Mouse (Mus musculus): ENCODE data around the gene Nisch. TPM values are rescaled to one million over a fixed set of nuclear protein-coding genes. Genes with fewer than 3 reads are reported as not detected.

Gene Nisch
- polyA plus RNA-seq, 1 experiment from 2014 or later = 407 TPM

DNA sequence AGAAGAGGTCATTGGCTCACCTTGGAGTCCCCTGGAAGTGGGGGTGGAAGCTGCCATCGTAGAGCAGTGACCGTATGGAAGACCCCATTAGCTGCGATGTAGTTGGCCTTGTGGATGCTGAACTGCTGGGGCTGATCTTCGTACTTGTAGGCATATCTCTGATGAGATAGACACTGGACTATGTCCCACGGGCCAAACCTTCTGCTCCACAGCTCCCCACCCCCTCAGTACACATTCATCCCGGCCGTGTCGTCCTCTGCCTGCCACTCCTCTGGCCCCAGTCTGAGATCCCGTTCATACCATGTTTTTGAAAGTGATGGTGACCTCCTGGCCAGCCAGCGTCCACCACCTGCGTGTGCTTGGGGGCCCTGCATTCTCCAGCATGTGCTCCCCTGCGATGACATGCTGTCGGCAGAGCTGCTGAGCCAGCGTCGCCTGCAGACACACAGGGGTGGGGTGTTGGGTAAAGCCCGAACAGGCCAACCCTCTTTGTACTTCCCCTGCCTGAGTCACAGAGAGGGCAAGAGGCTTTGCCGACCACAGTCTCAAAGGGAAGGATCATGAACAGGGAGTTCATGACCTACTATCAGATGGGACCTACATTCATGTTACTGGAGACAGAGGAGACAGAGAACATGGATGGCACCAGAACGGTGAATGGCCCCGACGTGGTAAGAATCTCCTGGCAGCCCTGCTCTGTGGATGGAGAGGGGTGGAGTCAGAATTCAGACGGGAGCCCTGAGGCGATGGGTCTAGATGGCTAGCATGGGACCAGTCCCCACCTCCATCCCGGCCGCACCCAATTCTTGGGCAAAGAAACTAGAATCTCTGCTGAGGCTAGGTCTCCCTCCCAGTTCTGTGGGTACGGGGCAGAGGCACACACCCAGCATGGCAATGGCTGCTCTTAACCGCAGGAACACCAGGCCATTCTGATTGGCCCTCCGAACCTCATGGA is 56.3 kb downstream of the Nisch start:
- Histone ChIP-seq H3K4me3 (replicated peaks) (no peak overlapping the region), H3K36me3 (no peaks in the 10 kb centered on the region), H3K9ac (no peak overlapping the region), H3K4me2 (replicated peaks) (no peak overlapping the region), H3K27ac (replicated peaks) (no peak overlapping the region), H3K9me3 (replicated peaks) (no peaks in the 10 kb centered on the region), H3K4me1 (peaks cover 2% of the 10 kb centered on the region), H3K27me3 (no peaks in the 10 kb centered on the region)
- ATAC-seq (ENCODE audit: insufficient number of reproducible peaks, low FRiP score, low TSS enrichment, low read depth) = no peak
- 62% methylated on average over 27 of the region's 27 CpGs for WGBS

DNA sequence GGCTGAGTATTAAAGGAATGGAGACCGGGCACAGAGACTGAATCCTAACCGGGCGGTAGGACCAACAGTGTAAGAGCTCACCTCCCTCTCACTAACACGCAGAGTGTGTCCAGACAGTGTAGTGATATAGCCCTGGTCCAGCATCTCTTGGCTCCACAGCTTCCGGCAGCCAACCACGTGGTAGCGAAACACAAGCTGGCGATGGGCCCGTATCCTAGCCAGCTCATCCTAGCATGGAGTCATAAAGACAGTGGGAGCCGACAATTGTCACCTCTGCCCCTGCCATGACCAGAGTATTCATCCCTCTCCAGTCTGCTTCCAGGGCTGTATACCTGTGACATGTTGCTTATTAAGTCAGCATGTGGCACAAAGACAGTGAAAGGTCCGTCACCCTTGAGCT is 71.1 kb downstream of the Nisch start:
- Histone ChIP-seq H3K9ac (no peak overlapping the region), H3K27ac (replicated peaks) (no peak overlapping the region), H3K4me3 (replicated peaks) (no peak overlapping the region), H3K4me2 (replicated peaks) (no peak overlapping the region), H3K9me3 (replicated peaks) (no peaks in the 10 kb centered on the region), H3K36me3 (peaks cover 9% of the 10 kb centered on the region; the same call in 1 of the 2 replicates), H3K4me1 (no peaks in the 10 kb centered on the region), H3K27me3 (no peaks in the 10 kb centered on the region)
- WGBS = 90% methylated on average over 11 of the region's 11 CpGs
- no peak for ATAC-seq (ENCODE audit: insufficient number of reproducible peaks, low FRiP score, low TSS enrichment, low read depth)

DNA sequence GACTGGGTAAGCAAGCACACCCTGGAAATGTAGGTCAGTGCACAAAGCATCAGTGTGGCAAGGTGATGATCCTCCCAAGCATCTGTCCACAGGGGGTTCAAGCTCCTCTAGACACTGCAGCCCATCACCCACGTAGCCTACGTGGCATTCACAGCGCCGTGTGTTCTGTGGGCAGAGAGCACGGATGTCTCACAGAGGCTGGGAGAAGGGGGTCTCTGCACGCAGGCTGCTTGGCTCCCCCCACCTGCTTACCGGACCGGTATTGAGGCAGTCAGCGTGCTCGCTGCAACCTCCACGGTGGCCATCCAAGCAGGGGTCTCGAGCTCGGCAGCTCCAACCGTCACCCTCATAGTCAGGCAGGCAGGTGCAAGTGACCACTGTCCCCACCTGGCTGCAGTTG is 75.7 kb downstream of the Nisch start:
- no peak for ATAC-seq (ENCODE audit: insufficient number of reproducible peaks, low FRiP score, low TSS enrichment, low read depth)

DNA sequence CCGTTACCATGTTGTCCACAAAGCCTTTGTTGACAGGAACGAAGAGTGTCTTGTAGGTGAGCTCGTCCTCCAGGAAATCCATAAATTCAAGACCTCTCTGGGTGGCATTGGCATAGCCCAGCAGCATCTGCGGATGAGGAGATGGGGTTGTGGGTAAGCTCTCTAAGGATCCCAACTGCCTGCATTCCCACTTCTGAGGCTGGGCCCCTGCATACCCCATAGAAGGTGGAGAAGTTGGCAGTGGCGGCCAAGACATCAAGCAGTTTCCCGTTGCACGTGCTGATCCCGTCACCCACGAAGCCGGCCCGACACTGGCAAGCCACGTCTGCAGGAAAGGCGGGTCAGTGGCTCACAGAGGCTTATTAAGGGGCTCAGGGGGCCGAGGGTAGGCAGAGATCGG is 76.6 kb downstream of the Nisch start:
- no peak overlapping the region for H3K4me2 ChIP-seq (replicated peaks)
- H3K9me3 ChIP-seq (replicated peaks) = no peaks in the 10 kb centered on the region
- no peak overlapping the region for H3K4me3 ChIP-seq (replicated peaks)
- WGBS = 90% methylated on average over 15 of the region's 15 CpGs
- H3K9ac ChIP-seq = no peak overlapping the region
- H3K36me3 ChIP-seq = peaks cover 63% of the 10 kb centered on the region
- H3K27ac ChIP-seq (replicated peaks) = no peak overlapping the region
- no peaks in the 10 kb centered on the region for H3K27me3 ChIP-seq
- H3K4me1 ChIP-seq = peaks cover 4% of the 10 kb centered on the region
- ATAC-seq (ENCODE audit: insufficient number of reproducible peaks, low FRiP score, low TSS enrichment, low read depth) = no peak

More for the DNA sequence above, 75.7 kb downstream of the Nisch start:
- H3K27ac ChIP-seq (replicated peaks) = no peak overlapping the region
- H3K9me3 ChIP-seq (replicated peaks) = no peaks in the 10 kb centered on the region
- WGBS = 93% methylated on average over 14 of the region's 14 CpGs
- peaks cover 54% of the 10 kb centered on the region for H3K36me3 ChIP-seq
- H3K4me1 ChIP-seq = no peaks in the 10 kb centered on the region
- H3K4me3 ChIP-seq (replicated peaks) = no peak overlapping the region
- H3K27me3 ChIP-seq = no peaks in the 10 kb centered on the region
- no peak overlapping the region for H3K4me2 ChIP-seq (replicated peaks)
- H3K9ac ChIP-seq = no peak overlapping the region

DNA sequence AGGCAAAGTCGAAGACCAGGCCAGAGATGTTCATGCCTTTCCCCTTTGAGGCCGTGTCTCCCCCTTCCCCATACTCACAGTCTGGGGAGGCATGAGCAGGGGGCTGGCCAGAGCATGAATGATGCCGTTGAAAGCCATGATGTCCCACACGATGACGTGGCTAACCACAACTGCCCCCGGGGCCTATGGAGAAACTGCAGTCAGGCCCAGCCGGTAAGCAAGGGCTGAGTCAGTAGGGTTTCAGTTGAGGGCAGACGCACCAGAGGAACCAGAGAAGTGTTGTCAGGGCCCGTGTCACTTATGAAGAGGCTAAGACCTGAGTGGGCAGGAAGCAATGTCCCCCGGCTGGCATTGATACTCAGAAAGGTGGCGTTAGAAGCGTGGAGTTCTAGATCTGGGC is 77.1 kb downstream of the Nisch start:
- no peak for ATAC-seq (ENCODE audit: insufficient number of reproducible peaks, low FRiP score, low TSS enrichment, low read depth)
- WGBS = 73% methylated on average over 12 of the region's 12 CpGs
- Histone ChIP-seq H3K9me3 (replicated peaks) (no peaks in the 10 kb centered on the region), H3K27ac (replicated peaks) (no peak overlapping the region), H3K4me3 (replicated peaks) (no peak overlapping the region), H3K9ac (no peak overlapping the region), H3K27me3 (no peaks in the 10 kb centered on the region), H3K4me2 (replicated peaks) (no peak overlapping the region), H3K4me1 (peaks cover 9% of the 10 kb centered on the region), H3K36me3 (peaks cover 68% of the 10 kb centered on the region)

DNA sequence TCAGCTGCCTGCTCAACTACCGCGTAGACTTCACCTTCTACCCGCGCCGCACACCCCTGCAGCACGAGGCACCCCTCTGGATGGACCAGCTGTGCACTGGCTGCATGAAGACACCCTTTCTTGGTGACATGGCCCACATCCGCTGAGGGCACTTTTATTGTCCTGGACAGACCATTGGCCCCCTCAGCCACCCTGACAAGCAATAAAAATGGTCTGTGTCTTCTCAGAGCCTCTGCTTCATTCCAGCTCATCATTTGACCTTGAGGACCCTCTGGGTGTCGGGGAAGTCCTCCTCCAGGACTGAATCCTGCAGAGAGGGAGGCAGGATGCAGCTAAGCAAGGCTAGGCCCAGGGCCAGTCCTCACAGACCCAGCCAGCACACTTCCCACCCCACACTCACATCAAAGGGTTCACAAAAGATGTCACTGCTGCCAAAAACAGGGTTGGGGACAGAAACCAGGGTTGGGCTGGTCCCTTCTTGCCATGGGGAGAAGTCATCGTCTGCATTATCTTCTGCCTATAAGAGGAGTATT is 77.8 kb downstream of the Nisch start:
- H3K36me3 ChIP-seq = peaks cover 69% of the 10 kb centered on the region
- H3K9ac ChIP-seq = no peak overlapping the region
- no peaks in the 10 kb centered on the region for H3K27me3 ChIP-seq
- no peak overlapping the region for H3K4me3 ChIP-seq (replicated peaks)
- no peaks in the 10 kb centered on the region for H3K9me3 ChIP-seq (replicated peaks)
- no peak for ATAC-seq (ENCODE audit: insufficient number of reproducible peaks, low FRiP score, low TSS enrichment, low read depth)
- no peak overlapping the region for H3K27ac ChIP-seq (replicated peaks)
- peaks cover 16% of the 10 kb centered on the region for H3K4me1 ChIP-seq
- no peak overlapping the region for H3K4me2 ChIP-seq (replicated peaks)
- 92% methylated on average over 9 of the region's 9 CpGs for WGBS

DNA sequence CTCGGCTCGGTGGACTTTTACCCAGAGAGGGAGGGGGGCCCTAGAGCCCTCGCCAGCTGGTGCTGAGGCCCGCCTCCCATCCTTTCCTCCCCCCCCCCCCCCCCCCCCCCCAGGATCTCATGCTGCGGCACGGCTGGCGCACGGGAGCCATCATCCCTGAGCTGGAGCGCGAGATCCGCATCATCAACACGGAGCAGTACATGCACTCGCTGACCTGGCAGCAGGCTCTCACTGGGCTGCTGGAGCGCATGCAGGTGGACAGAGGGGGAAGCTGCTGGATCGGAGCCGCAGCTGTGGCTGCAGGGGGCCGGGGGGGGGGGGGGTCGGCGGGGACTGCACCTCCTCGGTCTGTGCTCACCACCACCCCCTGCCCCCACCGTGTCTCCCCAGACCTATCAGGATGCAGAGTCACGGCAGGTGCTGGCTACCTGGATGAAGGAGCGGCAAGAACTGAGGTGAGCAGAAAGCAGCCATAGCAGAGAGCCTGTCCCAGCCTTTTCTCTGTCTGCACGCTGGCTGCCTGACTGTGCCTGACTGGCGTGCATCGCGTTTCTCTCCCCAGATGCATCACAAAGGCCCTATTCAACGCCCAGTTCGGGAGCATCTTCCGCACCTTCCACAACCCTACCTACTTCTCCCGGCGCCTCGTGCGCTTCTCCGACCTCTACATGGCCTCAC is 78.4 kb downstream of the Nisch start:
- WGBS = 86% methylated on average over 29 of the region's 35 CpGs
- H3K9ac ChIP-seq = no peak overlapping the region
- no peak overlapping the region for H3K4me3 ChIP-seq (replicated peaks)
- H3K4me2 ChIP-seq (replicated peaks) = no peak overlapping the region
- peaks cover 69% of the 10 kb centered on the region for H3K36me3 ChIP-seq
- H3K4me1 ChIP-seq = peaks cover 22% of the 10 kb centered on the region
- ATAC-seq (ENCODE audit: insufficient number of reproducible peaks, low FRiP score, low TSS enrichment, low read depth) = no peak
- H3K27ac ChIP-seq (replicated peaks) = no peak overlapping the region; the same call in 1 of the 2 replicates
- H3K9me3 ChIP-seq (replicated peaks) = no peaks in the 10 kb centered on the region
- H3K27me3 ChIP-seq = no peaks in the 10 kb centered on the region

DNA sequence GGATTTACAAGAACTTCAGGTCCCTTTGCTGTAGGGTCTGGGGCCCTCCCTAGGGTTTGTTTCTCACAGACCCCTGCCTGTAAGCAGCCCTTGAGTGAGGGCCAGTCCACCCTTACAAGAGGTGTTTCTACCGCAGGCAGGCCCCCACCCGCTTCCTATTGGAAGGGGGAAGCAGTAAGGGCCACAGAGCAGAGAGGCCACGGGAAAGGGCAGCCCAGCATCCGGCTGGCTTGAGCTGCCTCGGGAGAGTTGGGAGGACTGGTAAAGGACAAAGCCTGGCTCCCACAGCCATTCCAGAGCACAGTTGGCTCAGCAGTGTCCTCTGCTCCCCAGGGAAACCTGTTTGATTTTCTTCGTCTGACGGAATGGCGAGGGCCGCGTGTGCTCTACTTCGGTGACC is 79.0 kb downstream of the Nisch start:
- Histone ChIP-seq H3K27ac (replicated peaks) (no peak overlapping the region; the same call in 1 of the 2 replicates), H3K4me2 (replicated peaks) (no peak overlapping the region), H3K9ac (no peak overlapping the region), H3K36me3 (peaks cover 69% of the 10 kb centered on the region), H3K4me3 (replicated peaks) (no peak overlapping the region), H3K4me1 (peaks cover 28% of the 10 kb centered on the region), H3K27me3 (no peaks in the 10 kb centered on the region), H3K9me3 (replicated peaks) (no peaks in the 10 kb centered on the region)
- no peak for ATAC-seq (ENCODE audit: insufficient number of reproducible peaks, low FRiP score, low TSS enrichment, low read depth)
- WGBS = 83% methylated on average over 11 of the region's 11 CpGs

DNA sequence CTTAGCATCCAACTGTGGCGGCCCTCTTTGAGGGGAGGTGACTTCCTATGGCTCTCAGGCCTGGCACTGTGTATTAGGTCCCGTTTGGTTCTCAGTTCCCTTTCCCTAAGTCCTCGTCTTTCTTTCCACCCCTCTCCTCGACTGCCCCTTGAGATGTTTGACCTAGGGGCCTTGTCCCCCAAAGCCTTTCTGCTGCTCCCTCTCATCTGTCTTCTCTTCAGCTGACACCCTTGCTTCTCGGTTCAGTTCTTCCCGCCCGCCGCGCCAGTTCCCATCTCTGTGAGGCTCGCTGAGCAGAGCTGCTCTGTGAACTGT is 79.5 kb downstream of the Nisch start:
- Histone ChIP-seq H3K9me3 (replicated peaks) (no peaks in the 10 kb centered on the region), H3K36me3 (peaks cover 69% of the 10 kb centered on the region), H3K27ac (replicated peaks) (no peak overlapping the region), H3K27me3 (no peaks in the 10 kb centered on the region), H3K9ac (no peak overlapping the region), H3K4me2 (replicated peaks) (no peak overlapping the region), H3K4me3 (replicated peaks) (no peak overlapping the region), H3K4me1 (peaks cover 33% of the 10 kb centered on the region)
- no peak for ATAC-seq (ENCODE audit: insufficient number of reproducible peaks, low FRiP score, low TSS enrichment, low read depth)
- 84% methylated on average over 10 of the region's 10 CpGs for WGBS

DNA sequence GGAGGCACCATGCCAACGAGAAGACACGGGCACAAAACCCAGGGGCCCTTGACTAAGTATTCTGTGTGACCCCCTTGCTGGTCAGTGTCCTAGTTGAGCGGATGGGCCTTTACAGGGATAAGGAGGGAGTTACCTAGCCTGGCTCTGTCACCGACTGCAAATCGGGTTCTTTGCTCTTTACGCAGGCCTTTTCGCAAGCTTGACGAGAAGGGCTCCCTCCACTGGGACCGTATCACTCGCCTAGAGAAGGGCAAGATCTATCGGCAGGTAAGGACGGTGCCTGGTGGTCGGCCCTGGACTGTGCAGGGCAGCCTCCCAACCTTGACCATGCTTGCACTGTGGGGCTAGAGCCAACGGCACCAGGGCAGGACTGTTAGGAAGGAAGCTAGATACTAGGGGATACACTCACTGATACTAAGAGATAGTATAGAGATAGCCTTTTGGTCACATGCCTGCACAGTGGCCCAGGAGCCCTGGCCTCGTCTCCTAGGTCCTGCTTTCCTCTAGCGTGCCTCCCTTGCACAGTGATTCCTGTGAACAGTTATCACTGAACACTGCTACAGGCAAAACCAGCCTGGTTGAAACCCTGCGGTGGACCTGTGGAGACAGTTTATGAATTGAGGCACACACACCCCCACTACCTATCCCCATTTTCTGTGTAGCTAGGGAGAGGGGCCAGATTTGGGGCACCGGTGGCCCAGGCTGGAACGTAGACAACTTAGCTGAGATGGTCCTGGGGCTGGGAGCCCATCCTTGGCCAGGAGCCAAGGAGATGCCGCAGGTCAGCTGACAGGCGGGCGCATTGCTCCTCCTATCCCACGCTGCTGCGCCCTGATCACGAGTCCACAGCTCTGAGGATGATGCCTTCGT is 80.1 kb downstream of the Nisch start:
- H3K4me2 ChIP-seq (replicated peaks) = no peak overlapping the region
- no peaks in the 10 kb centered on the region for H3K9me3 ChIP-seq (replicated peaks)
- peaks cover 64% of the 10 kb centered on the region for H3K36me3 ChIP-seq
- no peak overlapping the region for H3K4me3 ChIP-seq (replicated peaks)
- H3K27me3 ChIP-seq = no peaks in the 10 kb centered on the region
- 90% methylated on average over 26 of the region's 26 CpGs for WGBS
- no peak overlapping the region for H3K27ac ChIP-seq (replicated peaks)
- H3K9ac ChIP-seq = no peak overlapping the region
- H3K4me1 ChIP-seq = peaks cover 38% of the 10 kb centered on the region
- no peak for ATAC-seq (ENCODE audit: insufficient number of reproducible peaks, low FRiP score, low TSS enrichment, low read depth)

Data from embryonic facial prominence, embryonic 15.5 days (tissue).